Comparison of ENCODE assay signal across 30 mouse cellular contexts in the genomic region with DNA sequence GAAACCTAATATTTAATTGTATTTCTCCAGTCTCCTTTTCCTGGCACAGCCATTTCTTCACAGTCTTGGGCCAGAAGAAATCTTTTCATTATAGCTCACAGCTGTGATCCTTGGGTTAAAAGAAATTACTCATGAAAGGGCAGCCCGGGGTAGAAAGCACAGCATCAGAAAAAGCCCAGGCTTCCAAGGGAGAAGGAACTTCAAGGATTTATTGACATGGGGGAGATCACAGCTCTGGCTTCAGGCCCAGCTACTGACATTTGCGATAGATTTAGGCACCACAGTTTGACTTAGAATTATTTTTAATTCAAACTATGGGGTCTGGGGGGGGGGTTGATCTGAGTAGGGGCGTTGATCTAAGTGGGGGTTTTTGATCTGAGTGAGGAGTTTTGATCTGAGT.
A peak's percentile ranks its signal among the peaks of the same experiment; 100 is the strongest.
DNase-seq lines count a peak whose midpoint lies in the region; ATAC-seq and TF ChIP-seq lines count a peak whose summit lies in the region.
"Had no signal": no experiment of that assay in that cellular context is flagged by ENCODE, and none has a peak within 500 bp of the region (broad histone marks: within the 10 kb centered on the region; RNA-seq: fewer than 3 reads in every experiment).

No protein-coding gene starts in this region.

- TF ChIP-seq POLR2A in brain, embryonic 14.5 days (IDR thresholded peaks at IDR 0.05; ENCODE audit: borderline replicate concordance, extremely low read depth, insufficient read depth, insufficient read length, poor library complexity, severe bottlenecking) = no peak

- no peak overlapping the region for H3K4me2 ChIP-seq in kidney, embryonic 14.5 days (replicated peaks; ENCODE audit: low read depth, low read length)
- no peak overlapping the region for H3K4me2 ChIP-seq in lung, embryonic 16.5 days (ENCODE audit: low read depth, low read length)
- H3K4me2 ChIP-seq: forebrain, embryonic 13.5 days; heart, embryonic 15.5 days; hindbrain, embryonic 12.5 days; limb, embryonic 13.5 days; liver, embryonic 12.5 days; midbrain, embryonic 12.5 days; neural tube, embryonic 13.5 days had no signal

- H3K36me3 ChIP-seq in kidney, embryonic 14.5 days (ENCODE audit: control insufficient read depth, insufficient read depth, low read length) = no peaks in the 10 kb centered on the region
- no peaks in the 10 kb centered on the region for H3K36me3 ChIP-seq in lung, embryonic 16.5 days (ENCODE audit: control insufficient read depth, insufficient read depth, low read length)
- H3K36me3 ChIP-seq: G1E; heart, embryonic 10.5 days; heart, embryonic 15.5 days; hindbrain, embryonic 12.5 days; limb, embryonic 13.5 days; liver, embryonic 12.5 days; midbrain, embryonic 12.5 days; neural tube, embryonic 13.5 days had no signal

- H3K27ac ChIP-seq in kidney, embryonic 14.5 days (ENCODE audit: low read depth, low read length) = peak overlapping the region; percentile 66; the same call in 1 of the 2 replicates
- H3K27ac ChIP-seq in lung, embryonic 16.5 days (ENCODE audit: low read length) = no peak overlapping the region
- H3K27ac ChIP-seq: forebrain, embryonic 13.5 days; heart, embryonic 10.5 days; heart, embryonic 15.5 days; hindbrain, embryonic 12.5 days; layer of hippocampus, adult 2 months; left cerebral cortex, adult 2 months; limb, embryonic 13.5 days; liver, embryonic 12.5 days; midbrain, embryonic 12.5 days; neural tube, embryonic 13.5 days; stomach, postnatal 0 days had no signal

- DNase-seq in kidney, adult 9 months = no peak
- DNase-seq in kidney, postnatal 14 days = peak; percentile 30
- no peak for DNase-seq in kidney, adult 11 months
- DNase-seq in lung, postnatal 36 days = no peak
- DNase-seq in brain, embryonic 14.5 days (ENCODE audit: low read depth) = peak; percentile 69
- DNase-seq: adrenal gland, adult 8-10 months; cerebellum, adult 11 months; cerebellum, adult 9-10 months; cerebellum, postnatal 36 days; gastrocnemius, postnatal 25 days; heart, adult 11 months; liver, postnatal 0 days; right cerebral cortex, postnatal 4 days; thymus, adult 18-20 months; thymus, postnatal 25 days had no signal

- no peak overlapping the region for H3K4me3 ChIP-seq in kidney, embryonic 14.5 days (ENCODE audit: low read length)
- H3K4me3 ChIP-seq in lung, embryonic 16.5 days (ENCODE audit: low read length) = no peak overlapping the region
- H3K4me3 ChIP-seq: forebrain, embryonic 13.5 days; heart, embryonic 10.5 days; heart, embryonic 15.5 days; hindbrain, embryonic 12.5 days; layer of hippocampus, adult 2 months; left cerebral cortex, adult 2 months; limb, embryonic 13.5 days; liver, embryonic 12.5 days; midbrain, embryonic 12.5 days; neural tube, embryonic 13.5 days had no signal

- no peaks in the 10 kb centered on the region for H3K4me1 ChIP-seq in kidney, embryonic 14.5 days (ENCODE audit: control insufficient read depth, insufficient read depth, low read length)
- peaks cover 7% of the 10 kb centered on the region; the same call in 1 of the 2 replicates for H3K4me1 ChIP-seq in lung, embryonic 16.5 days (replicated peaks; ENCODE audit: control insufficient read depth, insufficient read depth, low read length)
- H3K4me1 ChIP-seq: heart, embryonic 10.5 days; heart, embryonic 15.5 days; hindbrain, embryonic 12.5 days; limb, embryonic 13.5 days; liver, embryonic 12.5 days had no signal

- no peaks in the 10 kb centered on the region for H3K9me3 ChIP-seq in kidney, embryonic 14.5 days (ENCODE audit: control insufficient read depth, low read length)
- H3K9me3 ChIP-seq in lung, embryonic 16.5 days (ENCODE audit: control insufficient read depth, low read length) = no peaks in the 10 kb centered on the region
- H3K9me3 ChIP-seq: forebrain, embryonic 13.5 days; heart, embryonic 10.5 days; heart, embryonic 15.5 days; hindbrain, embryonic 12.5 days; limb, embryonic 13.5 days; liver, embryonic 12.5 days; midbrain, embryonic 12.5 days; neural tube, embryonic 13.5 days had no signal

- no peaks in the 10 kb centered on the region for H3K27me3 ChIP-seq in kidney, embryonic 14.5 days (ENCODE audit: control insufficient read depth, insufficient read depth, low read length)
- peaks cover 2% of the 10 kb centered on the region; the same call in 1 of the 2 replicates for H3K27me3 ChIP-seq in lung, embryonic 16.5 days (ENCODE audit: control insufficient read depth, insufficient read depth, low read depth, low read length)
- H3K27me3 ChIP-seq: forebrain, embryonic 13.5 days; heart, embryonic 15.5 days; hindbrain, embryonic 12.5 days; limb, embryonic 13.5 days; liver, embryonic 12.5 days; midbrain, embryonic 12.5 days; neural tube, embryonic 13.5 days had no signal

- WGBS in kidney, embryonic 14.5 days = 46% methylated on average over 3 of the region's 3 CpGs
- 36% methylated on average over 3 of the region's 3 CpGs for WGBS in lung, embryonic 16.5 days

- no peak overlapping the region for H3K9ac ChIP-seq in kidney, embryonic 14.5 days (ENCODE audit: low read depth, low read length)
- no peak overlapping the region for H3K9ac ChIP-seq in lung, embryonic 16.5 days (ENCODE audit: low read length)
- H3K9ac ChIP-seq: forebrain, embryonic 13.5 days; heart, embryonic 15.5 days; hindbrain, embryonic 12.5 days; limb, embryonic 13.5 days; liver, embryonic 12.5 days; liver, postnatal 0 days; midbrain, embryonic 12.5 days; neural tube, embryonic 13.5 days had no signal

- no peak for TF ChIP-seq CTCF in brain, embryonic 14.5 days (IDR thresholded peaks at IDR 0.05; ENCODE audit: borderline replicate concordance, extremely low read depth, insufficient read depth, insufficient read length)

- peak; percentile 75 for ATAC-seq in kidney, embryonic 14.5 days (ENCODE audit: low FRiP score, low TSS enrichment)
- peak; percentile 66 for ATAC-seq in lung, embryonic 16.5 days (ENCODE audit: low read depth)
- ATAC-seq: forebrain, embryonic 13.5 days; intestine, embryonic 16.5 days; liver, embryonic 12.5 days; liver, postnatal 0 days had no signal

Comparison
In these comparisons a context has a peak if more than half of its experiments do, and no peak if none do; other contexts are left out.
1. DNase-seq: peak in kidney, postnatal 14 days (single experiment) and brain, embryonic 14.5 days (single experiment); none in kidney, adult 9 months (single experiment), kidney, adult 11 months (single experiment) and lung, postnatal 36 days (single experiment).